Mouse (Mus musculus) T-cell, adult 66 days (primary cell): ENCODE data around the gene Yeats2. TPM values are rescaled to one million over a fixed set of nuclear protein-coding genes. Genes with fewer than 3 reads are reported as not detected.

ENCODE experiments used
- total RNA-seq, 2 experiments: library from RNA; stranded (reverse); gene quantifications; 3 replicates in 1 of 2; 4 replicates in 1 of 2; pipeline ENCODE4 v1.2.4; 2023

The Yeats2 gene
- 10 to 100 TPM; 82.0 to 87.2 TPM for total RNA-seq

GRCm38 (mm10) chr16:20140772-20141531 is at the start of gene Yeats2:
Gene Yeats2 (plus strand): TSS chr16:20141063.

GRCm38 (mm10) chr16:20097069-20097710 is 43.7 kb upstream of the Yeats2 start, which contains the start of gene Klhl24:
Gene Klhl24 (plus strand): TSS chr16:20097542.

GRCm38 (mm10) chr16:20240468-20241414 is 99.9 kb downstream of the Yeats2 start, which contains the start of gene Map6d1:
Gene Map6d1 (minus strand): TSS chr16:20241358.

Other genes with a start within 250 kb of the Yeats2 start
- 100 to 1,000 TPM; 166 to 173 TPM for gene Klhl6, start 158.0 kb upstream of the Yeats2 start, total RNA-seq
- 100 to 1,000 TPM; 137 to 138 TPM for gene Klhl24, start 43.5 kb upstream of the Yeats2 start, total RNA-seq
- gene Map6d1, start 100.3 kb downstream of the Yeats2 start, total RNA-seq: not detected
- gene Parl, start 161.3 kb downstream of the Yeats2 start, total RNA-seq: 10 to 100 TPM; 68.3 to 70.2 TPM
- gene Cyp2ab1, start 184.3 kb downstream of the Yeats2 start, total RNA-seq: under 1 TPM; 0.27 to 0.70 TPM